Mouse (Mus musculus): Measurements from ENCODE around the gene Ankrd44. TPM values are rescaled to one million over a fixed set of nuclear protein-coding genes. Genes with fewer than 3 reads are reported as not detected.
"Not testable (repeated sequence)": the region's sequence is repeated elsewhere in the genome, so short reads cannot be mapped to it uniquely, and the experiment has no call there.

Gene Ankrd44
- 7.2 and 7.6 TPM in 2 replicates for polyA plus RNA-seq (2015; fragmentation: Nextera tagmentation; extraction: Ambion mirVana)

DNA sequence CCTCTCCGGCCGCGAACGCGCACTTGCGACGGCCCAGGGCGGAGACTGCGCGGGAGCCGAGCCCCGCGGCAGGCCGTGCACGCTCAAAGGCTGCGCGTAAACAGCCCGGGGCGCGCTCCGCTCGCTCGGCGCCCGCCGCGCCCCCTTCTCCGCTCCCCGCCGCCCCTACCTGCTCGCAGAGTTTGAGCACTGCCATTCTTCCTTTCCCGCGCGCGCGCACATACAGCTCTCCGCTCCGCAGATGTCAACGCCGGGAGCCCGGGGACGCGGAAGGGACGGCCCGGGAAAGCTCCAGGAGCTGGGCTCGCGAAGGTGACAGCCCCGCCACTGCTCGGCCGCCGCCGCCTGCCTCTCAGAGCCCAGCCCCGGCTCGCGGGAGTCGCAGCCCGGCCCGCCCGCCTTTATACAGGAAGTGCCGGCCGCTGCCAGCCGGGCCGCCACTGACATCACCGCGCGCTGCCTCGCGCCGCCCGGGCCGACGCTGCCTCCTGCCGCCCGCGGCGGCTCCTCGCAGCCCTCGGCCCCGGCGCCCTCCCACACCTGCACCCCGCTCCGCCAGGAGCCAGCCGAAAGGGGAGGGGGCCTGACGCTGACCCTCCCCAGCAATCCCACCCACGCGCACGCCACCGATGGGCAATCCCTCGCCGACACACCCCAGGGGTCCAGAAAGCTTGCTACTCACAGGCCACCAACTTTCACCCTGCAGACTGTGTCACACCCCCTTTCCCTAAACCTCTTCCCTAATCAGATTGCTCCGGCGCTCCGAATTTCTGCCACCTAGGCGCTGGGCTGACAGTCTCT lies at the start of gene Ankrd44:
TSS of gene Ankrd44 (minus strand) at position 417 of the 801 bp plus-strand sequence.
- Histone ChIP-seq H3K9ac (ENCODE audit: low read depth, low read length) (peak within 1 kb of the TSS; percentile 91), H3K9me3 (ENCODE audit: control insufficient read depth, low read length) (no peaks in the 10 kb centered on the region), H3K27me3 (replicated peaks; ENCODE audit: control insufficient read depth, insufficient read depth, low read length) (no peaks in the 10 kb centered on the region), H3K36me3 (ENCODE audit: control insufficient read depth, insufficient read depth, low read length) (no peaks in the 10 kb centered on the region), H3K4me2 (ENCODE audit: low read depth, low read length) (peak within 1 kb of the TSS; percentile 99), H3K4me3 (ENCODE audit: low read length) (peak within 1 kb of the TSS; percentile 73), H3K4me1 (ENCODE audit: control insufficient read depth, insufficient read depth, low read length) (peaks cover 20% of the 10 kb centered on the region), H3K27ac (ENCODE audit: low read length) (peak within 1 kb of the TSS; percentile 81)
- peak; percentile 92 for ATAC-seq
- WGBS, result under 1% methylated on average over 85 of the region's 94 CpGs

DNA sequence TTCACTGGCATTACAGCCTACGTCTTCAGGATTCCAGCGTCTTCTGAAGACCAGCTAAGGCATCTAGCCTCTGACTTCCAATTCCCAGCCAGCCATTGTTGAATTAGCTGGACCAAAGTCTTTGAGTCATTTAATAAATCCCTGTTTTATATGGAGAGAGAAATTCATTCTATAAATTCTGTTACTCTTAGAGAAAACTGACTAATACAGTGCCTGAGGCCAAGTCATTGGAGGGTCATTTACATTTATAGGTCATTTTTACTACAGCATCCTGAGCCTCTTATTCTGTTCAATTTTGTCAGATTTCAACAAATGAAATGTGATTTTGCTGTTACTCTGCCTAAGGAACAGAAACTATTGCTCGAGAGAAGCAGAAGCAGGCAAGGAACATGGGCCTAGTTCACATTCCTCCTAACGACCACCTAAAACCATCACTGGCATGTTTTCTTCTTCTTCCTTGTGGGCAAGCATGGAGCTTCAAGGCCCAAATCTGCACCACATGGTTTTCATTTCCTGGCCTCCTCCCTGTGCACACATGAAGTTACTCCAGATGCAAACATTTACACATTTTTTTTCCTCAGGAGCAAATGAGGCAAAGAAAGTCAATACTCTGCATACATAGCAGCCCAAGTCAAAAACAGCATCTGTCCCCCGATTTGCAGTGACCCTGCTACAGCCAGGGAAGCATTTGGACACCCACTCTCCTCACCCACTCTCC lies 45.7 kb upstream of the Ankrd44 start:
- no peak for ATAC-seq
- H3K27ac ChIP-seq (ENCODE audit: low read length), result no peak overlapping the region
- 88% methylated on average over 5 of the region's 5 CpGs for WGBS

DNA sequence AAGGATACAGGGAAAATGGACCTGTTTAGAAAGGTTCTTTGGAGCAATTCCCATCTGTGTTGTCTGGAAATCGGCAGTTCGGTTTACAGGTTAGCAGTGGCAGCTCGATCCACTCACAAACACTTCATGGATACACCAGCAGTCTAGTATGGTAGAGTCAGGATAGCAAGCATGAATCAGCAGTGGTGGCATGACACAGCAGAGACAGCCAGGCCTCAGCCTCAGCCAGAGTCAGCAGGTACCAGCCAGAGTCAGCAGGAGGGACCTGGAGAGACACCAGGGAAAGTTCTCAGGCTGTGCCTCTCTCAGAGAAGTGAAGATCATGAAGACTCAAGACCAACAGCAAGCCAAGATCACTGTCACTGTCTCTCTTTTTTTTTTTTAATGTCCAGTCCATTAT lies 40.7 kb upstream of the Ankrd44 start:
- no peak for ATAC-seq
- no peaks in the 10 kb centered on the region for H3K9me3 ChIP-seq (ENCODE audit: control insufficient read depth, low read length)
- WGBS, result 93% methylated on average over 3 of the region's 3 CpGs
- H3K4me1 ChIP-seq (ENCODE audit: control insufficient read depth, insufficient read depth, low read length), result no peaks in the 10 kb centered on the region
- H3K27ac ChIP-seq (ENCODE audit: low read length), result no peak overlapping the region
- no peak overlapping the region for H3K4me3 ChIP-seq (ENCODE audit: low read length)
- H3K9ac ChIP-seq (ENCODE audit: low read depth, low read length), result no peak overlapping the region
- no peak overlapping the region for H3K4me2 ChIP-seq (ENCODE audit: low read depth, low read length)
- no peaks in the 10 kb centered on the region for H3K36me3 ChIP-seq (ENCODE audit: control insufficient read depth, insufficient read depth, low read length)
- H3K27me3 ChIP-seq (replicated peaks; ENCODE audit: control insufficient read depth, insufficient read depth, low read length), result no peaks in the 10 kb centered on the region

More for the DNA sequence above, 45.7 kb upstream of the Ankrd44 start:
- Histone ChIP-seq H3K4me3 (ENCODE audit: low read length) (no peak overlapping the region), H3K9me3 (ENCODE audit: control insufficient read depth, low read length) (no peaks in the 10 kb centered on the region), H3K36me3 (ENCODE audit: control insufficient read depth, insufficient read depth, low read length) (no peaks in the 10 kb centered on the region), H3K4me1 (ENCODE audit: control insufficient read depth, insufficient read depth, low read length) (no peaks in the 10 kb centered on the region), H3K4me2 (ENCODE audit: low read depth, low read length) (no peak overlapping the region), H3K9ac (ENCODE audit: low read depth, low read length) (no peak overlapping the region), H3K27me3 (replicated peaks; ENCODE audit: control insufficient read depth, insufficient read depth, low read length) (no peaks in the 10 kb centered on the region)

DNA sequence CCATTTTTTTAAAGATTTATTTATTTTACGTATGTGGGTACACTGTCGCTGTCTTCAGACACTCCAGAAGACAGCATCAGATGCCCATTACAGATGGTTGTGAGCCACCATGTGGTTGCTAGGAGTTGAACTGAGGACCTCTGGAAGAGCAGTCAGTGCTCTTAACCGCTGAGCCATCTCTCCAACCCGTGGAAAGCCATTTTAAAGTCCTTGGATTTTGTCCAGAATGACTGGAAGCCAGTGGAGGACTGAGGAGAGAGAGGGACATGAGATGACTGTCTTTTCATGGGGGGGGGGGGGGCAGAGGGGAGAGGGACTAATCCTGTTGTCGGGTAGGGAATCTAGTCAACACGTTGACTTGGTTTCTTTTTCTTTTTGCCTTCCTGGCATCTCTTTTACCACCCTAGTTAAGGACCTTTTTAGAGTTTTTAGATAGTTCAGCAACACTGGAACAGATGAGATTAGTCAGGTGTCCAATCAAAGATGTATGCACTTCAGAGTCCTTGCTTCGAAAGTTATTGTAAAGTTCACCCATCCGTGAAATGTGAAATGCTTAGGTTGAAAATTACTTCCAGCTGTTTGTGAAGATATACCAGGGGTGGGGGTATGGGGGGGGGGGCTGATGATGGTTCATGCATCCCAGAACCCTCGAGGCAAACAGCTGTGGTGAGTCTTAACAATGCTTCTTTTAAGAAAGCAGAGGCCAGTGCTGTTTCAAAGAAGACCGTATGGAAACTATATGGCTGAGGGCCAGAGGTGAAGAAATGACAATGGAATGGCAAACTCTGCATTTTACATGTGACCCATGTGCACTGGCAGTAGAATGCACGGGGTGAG lies 39.2 kb upstream of the Ankrd44 start:
- no peaks in the 10 kb centered on the region for H3K4me1 ChIP-seq (ENCODE audit: control insufficient read depth, insufficient read depth, low read length)
- H3K27me3 ChIP-seq (replicated peaks; ENCODE audit: control insufficient read depth, insufficient read depth, low read length), result no peaks in the 10 kb centered on the region
- H3K36me3 ChIP-seq (ENCODE audit: control insufficient read depth, insufficient read depth, low read length), result no peaks in the 10 kb centered on the region
- 69% methylated on average over 11 of the region's 11 CpGs for WGBS
- no peak overlapping the region for H3K27ac ChIP-seq (ENCODE audit: low read length)
- no peaks in the 10 kb centered on the region for H3K9me3 ChIP-seq (ENCODE audit: control insufficient read depth, low read length)
- no peak overlapping the region for H3K4me3 ChIP-seq (ENCODE audit: low read length)
- no peak for ATAC-seq
- H3K4me2 ChIP-seq (ENCODE audit: low read depth, low read length), result no peak overlapping the region
- no peak overlapping the region for H3K9ac ChIP-seq (ENCODE audit: low read depth, low read length)

GRCm38 (mm10) chr1:54961724-54962123 lies 35.5 kb upstream of the Ankrd44 start:
- Histone ChIP-seq H3K9ac (ENCODE audit: low read depth, low read length) (no peak overlapping the region), H3K4me2 (ENCODE audit: low read depth, low read length) (no peak overlapping the region), H3K27me3 (replicated peaks; ENCODE audit: control insufficient read depth, insufficient read depth, low read length) (no peaks in the 10 kb centered on the region), H3K4me1 (ENCODE audit: control insufficient read depth, insufficient read depth, low read length) (no peaks in the 10 kb centered on the region), H3K36me3 (ENCODE audit: control insufficient read depth, insufficient read depth, low read length) (no peaks in the 10 kb centered on the region), H3K9me3 (ENCODE audit: control insufficient read depth, low read length) (no peaks in the 10 kb centered on the region), H3K27ac (ENCODE audit: low read length) (no peak overlapping the region), H3K4me3 (ENCODE audit: low read length) (no peak overlapping the region)
- no peak for ATAC-seq
- 73% methylated on average over 9 of the region's 9 CpGs for WGBS

- Histone ChIP-seq H3K9me3 (ENCODE audit: control insufficient read depth, low read length) (no peaks in the 10 kb centered on the region), H3K4me2 (ENCODE audit: low read depth, low read length) (no peak overlapping the region), H3K9ac (ENCODE audit: low read depth, low read length) (no peak overlapping the region), H3K4me3 (ENCODE audit: low read length) (no peak overlapping the region), H3K27ac (ENCODE audit: low read length) (no peak overlapping the region), H3K36me3 (ENCODE audit: control insufficient read depth, insufficient read depth, low read length) (no peaks in the 10 kb centered on the region), H3K4me1 (ENCODE audit: control insufficient read depth, insufficient read depth, low read length) (no peaks in the 10 kb centered on the region), H3K27me3 (replicated peaks; ENCODE audit: control insufficient read depth, insufficient read depth, low read length) (no peaks in the 10 kb centered on the region)
- no peak for ATAC-seq
- 67% methylated on average over 9 of the region's 9 CpGs for WGBS
These were observed 34.5 kb upstream of the Ankrd44 start for GRCm38 (mm10) chr1:54960613-54961165.

DNA sequence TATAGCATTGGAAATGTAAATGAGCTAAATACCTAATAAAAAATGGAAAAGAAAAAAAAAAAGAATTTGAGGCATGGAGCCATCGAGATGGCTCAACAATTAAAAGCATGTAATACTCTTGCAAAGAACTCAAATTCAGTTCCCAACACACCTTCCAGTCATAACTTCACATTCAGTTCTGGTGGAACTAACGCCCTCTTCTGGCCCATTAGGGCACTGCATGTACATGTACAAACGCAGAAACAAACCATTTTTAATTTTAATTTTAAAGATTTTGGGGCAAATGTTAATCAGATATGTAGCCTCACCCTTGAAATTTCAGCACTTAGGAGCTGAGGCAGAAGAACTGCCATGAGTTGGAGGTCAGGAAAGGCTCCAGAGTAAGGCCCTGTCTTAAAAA lies 32.3 kb upstream of the Ankrd44 start:
- no peaks in the 10 kb centered on the region for H3K36me3 ChIP-seq (ENCODE audit: control insufficient read depth, insufficient read depth, low read length)
- H3K27me3 ChIP-seq (replicated peaks; ENCODE audit: control insufficient read depth, insufficient read depth, low read length), result no peaks in the 10 kb centered on the region
- H3K4me2 ChIP-seq (ENCODE audit: low read depth, low read length), result no peak overlapping the region
- ATAC-seq, result no peak
- 67% methylated on average over 3 of the region's 3 CpGs for WGBS
- H3K27ac ChIP-seq (ENCODE audit: low read length), result no peak overlapping the region
- no peaks in the 10 kb centered on the region for H3K9me3 ChIP-seq (ENCODE audit: control insufficient read depth, low read length)
- no peaks in the 10 kb centered on the region for H3K4me1 ChIP-seq (ENCODE audit: control insufficient read depth, insufficient read depth, low read length)
- no peak overlapping the region for H3K4me3 ChIP-seq (ENCODE audit: low read length)
- no peak overlapping the region for H3K9ac ChIP-seq (ENCODE audit: low read depth, low read length)

- H3K9ac ChIP-seq (ENCODE audit: low read depth, low read length); H3K27ac ChIP-seq (ENCODE audit: low read length); H3K4me3 ChIP-seq (ENCODE audit: low read length); H3K27me3 ChIP-seq (replicated peaks; ENCODE audit: control insufficient read depth, insufficient read depth, low read length); H3K4me1 ChIP-seq (ENCODE audit: control insufficient read depth, insufficient read depth, low read length); H3K4me2 ChIP-seq (ENCODE audit: low read depth, low read length); H3K36me3 ChIP-seq (ENCODE audit: control insufficient read depth, insufficient read depth, low read length); H3K9me3 ChIP-seq (ENCODE audit: control insufficient read depth, low read length); ATAC-seq: not testable (repeated sequence)
- 92% methylated on average over 12 of the region's 14 CpGs for WGBS
These were observed 30.8 kb upstream of the Ankrd44 start for GRCm38 (mm10) chr1:54956995-54957394.

DNA sequence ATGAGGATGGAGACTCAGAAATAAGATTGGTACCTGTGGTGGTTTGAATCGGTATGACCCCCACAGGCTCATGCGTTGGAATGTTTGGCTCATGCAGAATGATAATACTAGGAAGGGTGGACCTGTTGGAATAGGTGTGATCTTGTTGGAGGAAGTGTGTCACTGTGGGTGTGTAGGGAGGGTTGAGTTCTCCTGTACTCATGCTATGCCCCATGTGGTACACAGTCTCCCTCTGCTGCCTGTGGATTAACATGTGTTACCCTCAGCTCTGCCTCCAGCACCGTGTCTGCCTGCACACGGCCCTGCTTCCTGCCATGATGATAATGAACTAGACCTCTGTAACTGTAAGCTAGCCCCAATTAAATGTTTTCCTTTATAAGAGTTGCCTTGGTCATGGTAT lies 28.7 kb upstream of the Ankrd44 start:
- Histone ChIP-seq H3K9me3 (ENCODE audit: control insufficient read depth, low read length) (no peaks in the 10 kb centered on the region), H3K9ac (ENCODE audit: low read depth, low read length) (no peak overlapping the region), H3K27ac (ENCODE audit: low read length) (no peak overlapping the region), H3K4me2 (ENCODE audit: low read depth, low read length) (no peak overlapping the region), H3K36me3 (ENCODE audit: control insufficient read depth, insufficient read depth, low read length) (no peaks in the 10 kb centered on the region), H3K4me3 (ENCODE audit: low read length) (no peak overlapping the region), H3K27me3 (replicated peaks; ENCODE audit: control insufficient read depth, insufficient read depth, low read length) (no peaks in the 10 kb centered on the region), H3K4me1 (ENCODE audit: control insufficient read depth, insufficient read depth, low read length) (no peaks in the 10 kb centered on the region)
- 82% methylated on average over 4 of the region's 4 CpGs for WGBS
- ATAC-seq, result no peak
